Mouse (Mus musculus) left cerebral cortex, postnatal 10 days (tissue): Measurements from ENCODE around the gene Cep162. TPM values are rescaled to one million over a fixed set of nuclear protein-coding genes. Genes with fewer than 3 reads are reported as not detected.

Source experiments
- DNase-seq, 2 experiments: peaks; one replicate each; pipeline ENCODE4 v3.0.0; 2021 to 2022; ENCODE audit warnings: low spot score in 2 of 2, mixed read lengths in 1 of 2; ENCODE audit errors: extremely low spot score in 1 of 2
- intact Hi-C: fragments of 180-260 bp; cut with DNase I; formaldehyde crosslinking; loops from one replicate; pipeline ENCODE4 v1.15.1; 2025
- total RNA-seq, 2 experiments: library from RNA; stranded (reverse); gene quantifications; 2 replicates each; pipeline ENCODE4 v1.2.3; 2021

The Cep162 gene
- total RNA-seq, 2 experiments from 2014 or later: 7.8 to 9.6 TPM

DNA sequence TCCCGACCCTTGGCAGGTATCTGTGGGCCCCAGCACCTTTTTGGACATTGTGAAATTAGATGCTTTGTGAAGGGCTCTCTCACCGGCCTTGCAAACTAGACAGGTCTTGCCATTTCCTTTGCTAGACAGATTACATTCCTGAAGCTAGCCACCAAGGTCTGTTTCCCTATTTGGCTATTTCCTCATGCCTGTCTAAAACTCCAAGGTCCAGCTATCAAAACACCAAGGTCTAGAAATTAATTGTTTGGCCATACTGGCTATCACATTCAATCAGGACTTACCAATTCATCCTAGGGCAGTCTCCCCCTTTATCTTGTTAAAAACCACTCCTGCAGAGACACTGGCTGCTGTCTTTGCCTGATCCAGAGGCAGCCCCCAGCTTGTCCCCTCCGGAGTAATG lies 87.3 kb downstream of the Cep162 start:
- no peak for DNase-seq
- intact Hi-C loops: no loop called here

DNA sequence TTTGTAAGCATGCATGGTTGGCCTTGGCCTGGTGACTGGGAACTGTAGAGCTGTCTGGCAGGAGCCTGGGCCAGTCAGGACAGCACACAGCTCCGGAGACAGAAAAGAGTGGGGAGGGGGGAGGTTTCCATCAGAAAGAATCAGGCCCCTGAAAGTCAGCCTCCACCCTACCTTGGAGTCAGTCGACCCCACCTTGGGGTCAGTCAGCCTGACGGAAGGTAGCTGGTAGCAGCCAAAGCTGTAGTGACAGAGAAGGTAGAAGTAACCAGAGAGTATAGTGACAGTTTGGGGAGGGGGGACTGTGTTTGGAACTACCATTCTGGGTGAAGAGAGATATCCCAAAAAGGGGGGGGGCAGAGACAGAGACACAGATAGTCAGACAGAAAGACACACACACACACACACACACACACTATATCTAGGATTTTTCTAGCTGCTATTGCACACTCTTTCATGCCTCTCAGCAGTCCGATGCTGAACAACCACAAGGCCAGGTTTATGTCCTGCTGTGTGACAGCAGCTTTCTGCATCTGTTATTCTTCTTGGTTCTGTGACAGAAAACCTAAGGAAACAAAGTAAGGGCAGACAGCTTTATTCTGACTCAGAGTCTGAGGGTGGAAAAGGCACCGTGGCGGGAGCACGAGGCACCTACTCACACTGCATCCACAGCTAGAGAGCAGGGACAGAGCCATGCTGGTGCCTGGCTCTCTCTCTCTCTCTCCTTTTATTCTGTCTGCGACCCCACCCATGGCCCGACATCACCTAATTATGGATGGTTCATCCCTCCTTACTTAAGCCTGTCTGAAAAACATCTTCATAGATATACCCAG lies 88.1 kb downstream of the Cep162 start:
- no peak for DNase-seq
- intact Hi-C loops: no loop called here

DNA sequence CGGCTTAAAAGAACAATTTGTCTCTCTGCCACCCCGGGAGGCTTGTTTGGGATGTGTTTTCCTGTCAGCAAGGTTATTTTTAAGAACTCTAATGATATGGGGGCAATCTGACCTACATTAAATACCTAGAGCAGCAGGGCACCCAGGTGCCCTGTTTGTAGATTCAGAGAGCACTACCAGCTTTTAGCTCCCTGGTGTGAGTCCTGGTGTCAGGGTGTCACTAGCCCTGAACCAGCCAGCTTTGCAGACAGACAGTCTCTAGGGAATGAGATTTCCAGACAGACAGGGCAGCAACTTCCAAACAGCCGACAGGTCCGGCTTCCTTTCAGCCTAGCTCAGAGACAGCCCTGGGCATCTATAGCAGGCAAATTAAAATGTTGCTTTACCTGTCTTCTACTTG lies 92.8 kb downstream of the Cep162 start:
- DNase-seq: no peak
- intact Hi-C loops: no loop called here

DNA sequence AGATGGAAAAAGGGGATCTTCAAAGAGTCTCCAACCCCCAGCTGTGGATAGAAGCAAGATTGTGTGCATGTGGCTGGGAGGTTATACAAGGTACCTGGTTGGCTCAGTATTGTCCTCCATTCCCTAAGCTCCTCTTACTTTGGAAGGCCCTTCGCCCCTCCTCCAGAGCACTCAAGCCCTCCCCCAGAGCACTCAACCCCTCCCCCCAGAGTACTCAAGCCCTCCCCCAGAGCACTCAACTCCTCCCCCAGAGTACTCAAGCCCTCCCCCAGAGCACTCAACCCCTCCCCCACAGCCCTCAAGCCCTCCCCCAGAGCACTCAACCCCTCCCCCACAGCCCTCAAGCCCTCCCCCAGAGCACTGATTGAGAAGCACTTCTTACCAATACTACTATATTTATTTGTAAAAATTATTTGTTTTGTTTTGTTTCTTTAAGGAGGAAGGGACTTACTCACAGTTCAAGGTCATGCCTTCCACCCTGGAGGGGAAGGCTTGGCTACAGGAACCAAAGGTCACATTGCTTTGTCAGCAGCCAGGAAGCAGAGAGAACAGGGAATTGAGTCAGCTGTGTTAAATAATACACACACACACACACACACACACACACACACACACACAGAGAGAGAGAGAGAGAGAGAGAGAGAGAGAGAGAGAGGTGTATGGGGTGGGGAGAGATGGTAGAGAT lies 102.6 kb downstream of the Cep162 start:
- intact Hi-C loops: no loop called here

DNA sequence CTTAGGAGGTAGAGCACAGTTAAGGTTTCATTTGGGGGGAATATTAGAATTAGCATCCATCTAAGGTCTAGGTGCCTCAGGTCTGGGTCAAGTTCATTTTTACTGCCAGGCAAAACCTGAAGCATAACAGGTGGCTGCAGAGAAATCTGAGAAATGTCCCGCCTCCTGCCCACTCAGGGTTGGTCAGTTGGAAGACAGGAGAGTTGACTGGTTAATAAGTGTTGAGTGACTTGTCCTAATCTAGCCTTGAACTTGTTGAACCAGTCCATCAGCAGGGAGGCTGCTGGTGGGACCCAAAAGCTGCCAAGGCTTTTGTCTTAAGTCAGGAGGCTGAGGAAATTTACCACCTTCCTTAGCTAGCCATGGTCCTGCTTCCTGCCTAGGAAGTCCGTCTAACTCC lies 107.4 kb downstream of the Cep162 start:
- DNase-seq: no peak
- intact Hi-C loops: no loop called here

More for the DNA sequence above, 102.6 kb downstream of the Cep162 start:
- DNase-seq: no peak

DNA sequence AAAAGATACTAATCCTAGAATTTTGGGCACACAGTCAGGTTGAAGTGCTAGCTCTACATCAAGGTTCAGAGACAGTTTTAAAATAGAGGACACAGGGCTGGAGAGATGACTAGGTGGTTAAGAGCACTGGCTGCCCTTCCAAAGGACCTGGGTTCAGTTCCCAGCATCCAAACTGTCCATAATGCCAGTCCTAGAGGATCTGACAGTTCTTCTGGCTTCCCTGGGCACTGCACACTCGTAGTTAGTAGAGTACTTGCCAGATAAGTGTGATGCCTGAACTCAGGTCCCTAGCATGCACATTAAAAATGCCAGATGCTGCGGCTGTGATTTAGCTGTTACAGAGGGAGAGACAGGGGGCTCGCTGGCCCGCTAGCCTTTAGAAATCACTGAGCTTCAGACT lies 108.9 kb downstream of the Cep162 start:
- intact Hi-C loops: no loop called here

DNA sequence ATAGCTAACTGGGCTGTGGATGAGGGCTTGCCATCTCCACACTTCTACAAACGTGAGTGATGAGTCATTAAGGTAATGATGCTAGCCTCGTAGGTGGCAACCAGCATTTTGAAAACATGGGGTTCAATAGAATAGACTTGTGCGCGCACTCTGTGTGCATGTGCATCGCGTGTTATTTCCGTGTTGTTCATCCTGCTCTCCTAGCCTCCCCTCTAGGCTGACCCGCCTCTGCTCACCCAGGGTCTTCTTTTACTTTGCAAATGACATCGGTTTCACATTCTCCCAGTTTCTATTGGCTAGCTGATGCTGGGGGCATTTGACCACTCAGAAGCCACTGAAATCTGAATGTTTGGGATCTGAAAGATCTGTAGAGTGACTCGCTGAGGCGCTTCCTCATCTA lies 109.7 kb downstream of the Cep162 start:
- intact Hi-C loops: no loop called here
- DNase-seq: no peak

More for the DNA sequence above, 108.9 kb downstream of the Cep162 start:
- no peak for DNase-seq

DNA sequence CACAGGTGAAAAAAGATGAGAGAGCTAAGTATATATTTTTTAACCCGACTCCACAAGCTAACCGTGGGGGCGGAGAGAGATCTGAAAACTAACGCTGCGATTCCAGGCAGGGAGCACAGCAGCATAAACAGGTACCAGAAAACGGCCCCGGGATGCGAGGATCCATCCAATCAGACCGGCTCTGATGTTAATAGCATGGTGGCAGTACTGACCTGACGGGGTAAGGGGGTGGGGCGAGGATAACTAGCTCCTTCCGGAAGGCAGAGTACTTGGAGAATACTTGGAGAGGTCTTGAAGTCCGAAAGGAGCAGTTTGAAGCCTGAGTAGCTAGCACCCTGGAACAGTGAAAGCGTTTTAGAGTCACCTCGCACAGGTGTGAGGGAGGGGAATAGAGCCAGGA lies 110.2 kb downstream of the Cep162 start:
- intact Hi-C loops: no loop called here
- DNase-seq: no peak

DNA sequence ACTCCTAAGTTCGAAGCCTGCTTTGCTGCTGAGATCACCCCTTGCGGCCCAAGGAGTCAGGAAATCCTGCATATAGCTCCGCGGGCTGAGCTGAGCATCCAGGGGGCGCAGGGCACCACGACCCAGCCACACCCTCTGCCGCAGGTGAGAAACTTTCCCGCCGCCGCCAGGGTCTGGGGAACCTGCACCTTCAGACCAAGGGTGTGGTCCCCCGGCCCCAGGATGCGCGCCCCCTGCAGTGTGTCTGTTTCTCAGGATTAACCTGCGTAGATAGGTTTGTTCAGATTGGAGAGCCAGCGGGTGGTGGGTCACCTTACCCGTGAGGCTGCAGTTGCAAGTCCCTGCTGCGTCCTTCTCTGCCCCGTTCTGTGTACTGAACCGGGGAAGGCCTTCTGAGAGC lies 110.8 kb downstream of the Cep162 start:
- peak in 1 of 2 experiments; percentile 47 for DNase-seq
- intact Hi-C loops: no loop called here

DNA sequence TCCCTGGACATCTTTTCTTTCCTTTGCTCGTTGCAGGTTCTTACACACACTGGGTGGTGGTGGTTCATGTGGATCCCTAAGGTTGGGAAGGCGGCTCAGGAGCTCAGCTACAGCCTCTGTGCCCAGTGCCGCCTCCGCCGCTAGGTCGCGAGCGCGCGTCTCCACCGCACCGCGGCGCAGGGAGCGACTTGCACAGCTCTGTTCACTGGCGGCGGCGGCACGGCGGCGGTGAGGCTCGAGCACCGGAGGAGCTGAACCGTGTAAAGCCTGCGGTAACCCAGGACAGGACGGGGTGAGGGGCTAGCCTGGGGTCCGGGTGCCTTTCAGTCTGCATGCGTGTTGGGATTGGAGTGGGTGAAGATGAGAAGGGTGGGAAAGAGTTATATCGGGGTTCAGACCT lies 111.2 kb downstream of the Cep162 start, which contains the start of gene Mrap2:
Gene Mrap2 (plus strand): TSS at position 201 of the 400 bp plus-strand sequence.
- intact Hi-C loops: no loop called here

DNA sequence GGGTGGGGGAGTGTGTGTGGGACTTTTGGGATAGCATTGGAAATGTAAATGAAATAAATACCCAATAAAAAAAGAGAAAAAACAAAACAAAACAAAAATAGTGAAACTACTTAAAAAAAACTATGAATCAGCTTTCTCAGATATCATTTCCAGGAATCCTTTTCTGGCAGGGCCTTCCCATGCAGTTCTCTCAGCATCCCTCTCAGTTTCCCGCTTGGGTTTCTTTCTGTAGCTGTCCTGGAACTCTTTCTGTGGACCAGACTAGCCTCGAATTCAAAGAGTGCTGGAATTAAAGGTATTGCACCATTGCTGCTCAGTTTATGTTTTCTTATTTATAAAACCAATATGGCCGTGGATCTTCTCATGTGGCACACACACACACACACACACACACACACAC lies 112.3 kb downstream of the Cep162 start:
- intact Hi-C loops: no loop called here
- no peak for DNase-seq

More for the DNA sequence above, 111.2 kb downstream of the Cep162 start, which contains the start of gene Mrap2:
- DNase-seq: peak; percentile 34 to 78

Other genes starting within 250 kb of the Cep162 start
- 1 to 10 TPM; 4.4 to 6.5 TPM for gene Ripply2, start 240.0 kb downstream of the Cep162 start, total RNA-seq
- 10 to 100 TPM; 30.3 to 32.0 TPM for gene Cyb5r4, start 233.5 kb downstream of the Cep162 start, total RNA-seq
- 1 to 10 TPM; 4.9 to 5.2 TPM for gene Mrap2, start 111.2 kb downstream of the Cep162 start, total RNA-seq